Mouse (Mus musculus): ENCODE results near the gene Limch1.

GRCm38 (mm10) chr5:66942922-66943321 lies 197.3 kb downstream of the Limch1 start:
- TF ChIP-seq HCFC1 (IDR thresholded peaks at IDR 0.05; ENCODE audit: borderline replicate concordance, insufficient read depth, low read length) = no peak
- no peak for TF ChIP-seq ZC3H11A (IDR thresholded peaks at IDR 0.05; ENCODE audit: borderline replicate concordance, low read depth, low read length)
- no peak for TF ChIP-seq MAFK (IDR thresholded peaks at IDR 0.05; ENCODE audit: insufficient read depth, low read depth, low read length)
- TF ChIP-seq ZNF384 (IDR thresholded peaks at IDR 0.05; ENCODE audit: low read depth, low read length) = no peak
- no peak for TF ChIP-seq CHD2 (IDR thresholded peaks at IDR 0.05; ENCODE audit: low read depth, low read length)
